Mouse (Mus musculus) heart, adult 2 months (tissue): ENCODE results near the gene Zc3hav1l. TPM values are rescaled to one million over a fixed set of nuclear protein-coding genes. Genes with fewer than 3 reads are reported as not detected.

Experiments
- DNase-seq, 2 experiments: peaks; one replicate each; pipeline ENCODE4 v3.0.0; 2021
- H3K27ac ChIP-seq: fragments of 200-600 bp; 2 replicates; pipeline ENCODE4 v1.8.1; 2022
- H3K27me3 ChIP-seq: fragments of 200-500 bp; 2 replicates; pipeline ENCODE4 v1.6.1; 2012; ENCODE audit warnings: mild to moderate bottlenecking, low read length, inconsistent platforms, mixed read lengths; ENCODE audit not compliant: control insufficient read depth, insufficient read depth
- H3K36me3 ChIP-seq: fragments of 200-500 bp; 2 replicates; pipeline ENCODE4 v1.6.1; 2012; ENCODE audit warnings: low read length, inconsistent platforms; ENCODE audit not compliant: control insufficient read depth, insufficient read depth
- H3K4me1 ChIP-seq: fragments of 200-500 bp; 2 replicates; pipeline ENCODE4 v1.6.1; 2011; ENCODE audit warnings: low read length; ENCODE audit not compliant: control insufficient read depth, insufficient read depth
- H3K4me3 ChIP-seq: fragments of 200-600 bp; 2 replicates; pipeline ENCODE4 v1.8.1; 2022
- H3K79me2 ChIP-seq: fragments of 200-500 bp; replicated peaks from 2 replicates; pipeline ENCODE4 v1.6.1; 2012; ENCODE audit warnings: mild to moderate bottlenecking, inconsistent platforms, low read length, moderate library complexity, mixed read lengths; ENCODE audit not compliant: control insufficient read depth, insufficient read depth
- H3K9ac ChIP-seq: fragments of 200-500 bp; 2 replicates; pipeline ENCODE4 v1.6.1; 2012; ENCODE audit warnings: low read depth, mild to moderate bottlenecking, control low read depth, inconsistent platforms, low read length, mixed read lengths
- CTCF ChIP-seq: fragments of 200-600 bp; IDR thresholded peaks from 2 replicates; pipeline ENCODE4 v1.8.1; 2022; ENCODE audit warnings: antibody characterized with exemption, mild to moderate bottlenecking, moderate library complexity
- EP300 ChIP-seq: fragments of 200-500 bp; IDR thresholded peaks from 2 replicates; pipeline ENCODE4 v1.6.1; 2011; ENCODE audit warnings: low read depth, low read length, control low read depth; ENCODE audit not compliant: insufficient read depth
- POLR2A ChIP-seq: fragments of 200-500 bp; IDR thresholded peaks from 2 replicates; pipeline ENCODE4 v1.6.1; 2011; ENCODE audit warnings: mild to moderate bottlenecking, low read depth, low read length, control low read depth; ENCODE audit not compliant: insufficient read depth
- WGBS: fragments of 180-500 bp; shearing (Covaris S2); methylation state at CpG from one replicate; pipeline ENCODE4 v1.1.7; 2018; 5-methylcytosine and 5-hydroxymethylcytosine counted together
- intact Hi-C: fragments of 180-260 bp; cut with DNase I; formaldehyde crosslinking; loops from one replicate; pipeline ENCODE4 v1.15.1; 2025
- polyA plus RNA-seq: library from polyadenylated mRNA; depleted of rRNA; stranded (reverse); fragments of >200 nt; gene quantifications from 2 replicates; pipeline ENCODE4 v1.2.3, GENCODE M21; 2012; rRNA removed
- total RNA-seq, 2 experiments: library from RNA; stranded (reverse); gene quantifications; 2 replicates each; pipeline ENCODE4 v1.2.3; 2021

Zc3hav1l gene
- total and polyA plus RNA-seq, 3 experiments, result 1.0 to 1.6 (median 1.5) TPM

- H3K4me1 ChIP-seq, result no peaks in the 10 kb centered on the region
- H3K27ac ChIP-seq, result no peak overlapping the region
- intact Hi-C loops, result no loop called here
- H3K27me3 ChIP-seq, result no peaks in the 10 kb centered on the region
- TF ChIP-seq CTCF (no peak), EP300 (no peak), POLR2A (no peak)
- no peak for DNase-seq
- H3K36me3 ChIP-seq, result no peaks in the 10 kb centered on the region
- H3K4me3 ChIP-seq, result no peak overlapping the region
- H3K9ac ChIP-seq, result no peak overlapping the region
- no peaks in the 10 kb centered on the region for H3K79me2 ChIP-seq
- WGBS, result 88% methylated on average over 4 of the region's 4 CpGs
Measured at GRCm38 (mm10) chr6:38241508-38241907, 57.6 kb downstream of the Zc3hav1l start.

- no peak for TF ChIP-seq CTCF
- TF ChIP-seq EP300, result no peak
- TF ChIP-seq POLR2A, result no peak
- Histone ChIP-seq H3K27ac (no peak overlapping the region), H3K79me2 (no peaks in the 10 kb centered on the region), H3K27me3 (no peaks in the 10 kb centered on the region), H3K4me1 (no peaks in the 10 kb centered on the region), H3K9ac (no peak overlapping the region), H3K4me3 (no peak overlapping the region), H3K36me3 (no peaks in the 10 kb centered on the region)
- intact Hi-C loops, result no loop called here
- WGBS, result 74% methylated on average over 5 of the region's 5 CpGs
- DNase-seq, result no peak
Measured at GRCm38 (mm10) chr6:38240618-38241017, 58.4 kb downstream of the Zc3hav1l start.

- H3K79me2 ChIP-seq, result no peaks in the 10 kb centered on the region
- 82% methylated on average over 4 of the region's 4 CpGs for WGBS
- no peak for DNase-seq
- no peak overlapping the region for H3K27ac ChIP-seq
- no peak overlapping the region for H3K9ac ChIP-seq
- no peaks in the 10 kb centered on the region for H3K27me3 ChIP-seq
- no peaks in the 10 kb centered on the region for H3K4me1 ChIP-seq
- H3K36me3 ChIP-seq, result no peaks in the 10 kb centered on the region
- TF ChIP-seq POLR2A (no peak), CTCF (no peak), EP300 (no peak)
- H3K4me3 ChIP-seq, result no peak overlapping the region
- intact Hi-C loops, result no loop called here
Measured at GRCm38 (mm10) chr6:38238382-38238781, 60.7 kb downstream of the Zc3hav1l start.

Other genes starting within 250 kb of the Zc3hav1l start
- not detected for gene Tmem213, start 190.0 kb downstream of the Zc3hav1l start, total RNA-seq
- not detected in 2 replicates for gene Tmem213, start 190.0 kb downstream of the Zc3hav1l start, polyA plus RNA-seq
- gene Atp6v0a4, start 174.7 kb downstream of the Zc3hav1l start, total RNA-seq, result 1 to 10 TPM; 1.0 to 2.5 TPM
- gene Atp6v0a4, start 174.7 kb downstream of the Zc3hav1l start, polyA plus RNA-seq, result 0.67 and 1.4 TPM in 2 replicates
- gene D630045J12Rik, start 45.2 kb downstream of the Zc3hav1l start, total RNA-seq, result 1 to 10 TPM; 1.1 to 1.5 TPM
- gene D630045J12Rik, start 45.2 kb downstream of the Zc3hav1l start, polyA plus RNA-seq, result 0.78 and 1.5 TPM in 2 replicates
- gene Zc3hav1, start 55.3 kb upstream of the Zc3hav1l start, total RNA-seq, result 10 to 100 TPM; 13.9 to 14.6 TPM
- 7.9 and 11.2 TPM in 2 replicates for gene Zc3hav1, start 55.3 kb upstream of the Zc3hav1l start, polyA plus RNA-seq
- gene Ttc26, start 82.2 kb upstream of the Zc3hav1l start, total RNA-seq, result 1 to 10 TPM; 1.7 to 1.9 TPM
- gene Ttc26, start 82.2 kb upstream of the Zc3hav1l start, polyA plus RNA-seq, result 0.66 and 1.3 TPM in 2 replicates
- gene Ubn2, start 134.7 kb upstream of the Zc3hav1l start, total RNA-seq, result 10 to 100 TPM; 23.2 to 24.7 TPM
- 5.1 and 9.9 TPM in 2 replicates for gene Ubn2, start 134.7 kb upstream of the Zc3hav1l start, polyA plus RNA-seq
- 100 to 1,000 TPM; 221 to 266 TPM for gene Fmc1, start 234.2 kb upstream of the Zc3hav1l start, total RNA-seq
- 415 and 493 TPM in 2 replicates for gene Fmc1, start 234.2 kb upstream of the Zc3hav1l start, polyA plus RNA-seq